Mouse (Mus musculus) right cerebral cortex, postnatal 36 days (tissue): ENCODE measurements around the gene Prg3.

Experiments
- DNase-seq, 2 experiments: peaks; one replicate each; pipeline ENCODE4 v3.0.0; 2022; ENCODE audit warnings: low spot score in 2 of 2, mixed read lengths in 1 of 2

Gene Prg3

GRCm38 (mm10) chr2:84980188-84980587 lies 7.8 kb upstream of the Prg3 start, which contains the start of gene Prg2:
TSS of gene Prg2 (plus strand) at chr2:84980461.
- no peak for DNase-seq

- no peak for DNase-seq
These were observed 8.4 kb downstream of the Prg3 start for GRCm38 (mm10) chr2:84996376-84996775.

- DNase-seq, result no peak
These were observed 11.6 kb downstream of the Prg3 start for GRCm38 (mm10) chr2:84999486-85000181.

- DNase-seq, result no peak
These were observed 13.5 kb downstream of the Prg3 start for GRCm38 (mm10) chr2:85001497-85001896.

GRCm38 (mm10) chr2:85002575-85002974 lies 14.6 kb downstream of the Prg3 start:
- no peak for DNase-seq

GRCm38 (mm10) chr2:85004341-85004740 lies 16.3 kb downstream of the Prg3 start:
- peak; percentile 21 to 56 for DNase-seq

GRCm38 (mm10) chr2:85006600-85006999 lies 18.6 kb downstream of the Prg3 start:
- DNase-seq, result no peak

- DNase-seq, result no peak
These were observed 19.7 kb downstream of the Prg3 start for GRCm38 (mm10) chr2:85007729-85008128.

GRCm38 (mm10) chr2:85009212-85009611 lies 21.2 kb downstream of the Prg3 start:
- DNase-seq, result no peak

GRCm38 (mm10) chr2:85011906-85012604 lies 24.0 kb downstream of the Prg3 start:
- no peak for DNase-seq

- DNase-seq, result no peak
These were observed 24.7 kb downstream of the Prg3 start for GRCm38 (mm10) chr2:85012679-85013078.

- DNase-seq, result no peak
These were observed 26.0 kb downstream of the Prg3 start for GRCm38 (mm10) chr2:85013826-85014587.

GRCm38 (mm10) chr2:85014588-85014982 lies 26.6 kb downstream of the Prg3 start:
- DNase-seq, result no peak

GRCm38 (mm10) chr2:85022043-85022442 lies 34.0 kb downstream of the Prg3 start:
- DNase-seq, result no peak

GRCm38 (mm10) chr2:85026178-85026577 lies 38.2 kb downstream of the Prg3 start:
- DNase-seq, result no peak

GRCm38 (mm10) chr2:85027281-85027680 lies 39.3 kb downstream of the Prg3 start:
- no peak for DNase-seq

GRCm38 (mm10) chr2:85029897-85030296 lies 41.9 kb downstream of the Prg3 start:
- no peak for DNase-seq

GRCm38 (mm10) chr2:85030989-85031388 lies 43.0 kb downstream of the Prg3 start:
- DNase-seq, result no peak

GRCm38 (mm10) chr2:85033121-85033520 lies 45.1 kb downstream of the Prg3 start:
- DNase-seq, result no peak

- no peak for DNase-seq
These were observed 46.2 kb downstream of the Prg3 start for GRCm38 (mm10) chr2:85034169-85034568.

GRCm38 (mm10) chr2:85036507-85037046 lies 48.6 kb downstream of the Prg3 start:
- no peak for DNase-seq
